9 mouse cellular contexts compared by ENCODE assay signal in genomic region chr15:97765090-97765794, GRCm38 (mm10). TPM values are rescaled to one million over a fixed set of nuclear protein-coding genes. Genes with fewer than 3 reads are reported as not detected.
DNase-seq lines count a peak whose midpoint lies in the region; ATAC-seq and TF ChIP-seq lines count a peak whose summit lies in the region.
"Had no signal": no experiment of that assay in that cellular context is flagged by ENCODE, and none has a peak within 500 bp of the region (broad histone marks: within the 10 kb centered on the region; RNA-seq: fewer than 3 reads in every experiment).

No protein-coding gene starts in this region.

- H3K4me3 ChIP-seq in left cerebral cortex, adult 2 months, result peak overlapping the region; percentile 42
- H3K4me3 ChIP-seq in heart, embryonic 12.5 days, result peak overlapping the region; percentile 51
- H3K4me3 ChIP-seq in limb, embryonic 10.5 days, result peak overlapping the region; percentile 58
- H3K4me3 ChIP-seq in neural tube, embryonic 15.5 days (replicated peaks), result peak overlapping the region; percentile 17; the same call in 1 of the 2 replicates

- H3K27ac ChIP-seq in left cerebral cortex, adult 2 months, result peak overlapping the region; percentile 78
- H3K27ac ChIP-seq in heart, embryonic 12.5 days (ENCODE audit: poor library complexity, severe bottlenecking), result no peak overlapping the region
- H3K27ac ChIP-seq in limb, embryonic 10.5 days, result peak overlapping the region; percentile 84; the same call in 1 of the 2 replicates
- H3K27ac ChIP-seq in neural tube, embryonic 15.5 days (replicated peaks), result peak overlapping the region; percentile 60; the same call in 1 of the 2 replicates
- H3K27ac ChIP-seq: liver, embryonic 13.5 days had no signal

- no peaks in the 10 kb centered on the region; the same call in 1 of the 2 replicates for H3K36me3 ChIP-seq in heart, embryonic 12.5 days
- no peaks in the 10 kb centered on the region for H3K36me3 ChIP-seq in limb, embryonic 10.5 days
- H3K36me3 ChIP-seq in neural tube, embryonic 15.5 days, result 0 out of 2 replicates have a peak, but pooled peaks cover 4% of the 10 kb centered on the region
- H3K36me3 ChIP-seq: liver, embryonic 13.5 days had no signal

- no peak for DNase-seq in left cerebral cortex, adult 2 months (ENCODE audit: extremely low spot score in 1 of 2, low spot score in 2 of 2)
- DNase-seq in left cerebral cortex, adult 9 months (ENCODE audit: low spot score in 2 of 2), result no peak
- no peak for DNase-seq in limb, embryonic 10.5 days (ENCODE audit: low spot score)
- DNase-seq in cerebellum, postnatal 10 days, result no peak
- DNase-seq in MN1 (ENCODE audit: low spot score), result no peak
- no peak for DNase-seq in thymus, postnatal 4 days
- DNase-seq: liver, embryonic 13.5 days had no signal

- intact Hi-C loops in left cerebral cortex, adult 2 months (cut with DNase I), result no loop called here

- peak overlapping the region; percentile 88 for H3K4me2 ChIP-seq in heart, embryonic 12.5 days
- H3K4me2 ChIP-seq in neural tube, embryonic 15.5 days, result peak overlapping the region; percentile 90

- no peak for ATAC-seq in heart, embryonic 12.5 days (ENCODE audit: insufficient number of reproducible peaks, low FRiP score)
- ATAC-seq in neural tube, embryonic 15.5 days (ENCODE audit: low FRiP score), result no peak

- 41% methylated on average over 13 of the region's 13 CpGs for WGBS in heart, embryonic 12.5 days
- 32% methylated on average over 13 of the region's 13 CpGs for WGBS in limb, embryonic 10.5 days
- 33% methylated on average over 13 of the region's 13 CpGs for WGBS in neural tube, embryonic 15.5 days

- H3K9me3 ChIP-seq in heart, embryonic 12.5 days (replicated peaks), result no peaks in the 10 kb centered on the region
- no peaks in the 10 kb centered on the region for H3K9me3 ChIP-seq in limb, embryonic 10.5 days (replicated peaks)
- H3K9me3 ChIP-seq in neural tube, embryonic 15.5 days (replicated peaks), result no peaks in the 10 kb centered on the region
- H3K9me3 ChIP-seq: liver, embryonic 13.5 days had no signal

- H3K4me1 ChIP-seq in heart, embryonic 12.5 days (replicated peaks), result peaks cover 50% of the 10 kb centered on the region
- peaks cover 78% of the 10 kb centered on the region for H3K4me1 ChIP-seq in limb, embryonic 10.5 days
- H3K4me1 ChIP-seq in neural tube, embryonic 15.5 days, result peaks cover 45% of the 10 kb centered on the region

- no peak for TF ChIP-seq CTCF in left cerebral cortex, adult 2 months (IDR thresholded peaks at IDR 0.05)

- 0 out of 2 replicates have a peak overlapping the region, but pooled peaks have one; percentile 72 for H3K9ac ChIP-seq in heart, embryonic 12.5 days
- no peak overlapping the region for H3K9ac ChIP-seq in neural tube, embryonic 15.5 days (replicated peaks)
- H3K9ac ChIP-seq: liver, embryonic 13.5 days had no signal

- peaks cover 16% of the 10 kb centered on the region for H3K27me3 ChIP-seq in heart, embryonic 12.5 days (replicated peaks)
- peaks cover 41% of the 10 kb centered on the region for H3K27me3 ChIP-seq in limb, embryonic 10.5 days (ENCODE audit: low read depth, poor library complexity, severe bottlenecking)
- H3K27me3 ChIP-seq in neural tube, embryonic 15.5 days (replicated peaks), result peaks cover 10% of the 10 kb centered on the region

RNA-seq across cellular contexts. Expression of gene Rapgef3, which starts 2.5 kb away (rescaled TPM):
- 10 to 100 TPM; 46.5 to 50.4 TPM for total RNA-seq in left cerebral cortex, adult 2 months (2021)
- 22.0 and 22.9 TPM in 2 replicates for polyA plus RNA-seq in heart, embryonic 12.5 days (2016; fragmentation: Nextera tagmentation; extraction: Ambion mirVana)
- 6.4 and 6.7 TPM in 2 replicates for polyA plus RNA-seq in limb, embryonic 10.5 days (2016; fragmentation: Nextera tagmentation; extraction: Ambion mirVana)
- 12.5 and 19.5 TPM in 2 replicates for polyA plus RNA-seq in neural tube, embryonic 15.5 days (2015; fragmentation: Nextera tagmentation; extraction: Ambion mirVana)

RNA-seq across cellular contexts. Expression of gene Slc48a1, which starts 13.1 kb away (rescaled TPM):
- 100 to 1,000 TPM; 157 to 161 TPM for total RNA-seq in left cerebral cortex, adult 2 months (2021)
- 52.9 and 55.0 TPM in 2 replicates for polyA plus RNA-seq in heart, embryonic 12.5 days (2016; fragmentation: Nextera tagmentation; extraction: Ambion mirVana)
- 17.0 and 23.5 TPM in 2 replicates for polyA plus RNA-seq in limb, embryonic 10.5 days (2016; fragmentation: Nextera tagmentation; extraction: Ambion mirVana)
- polyA plus RNA-seq in neural tube, embryonic 15.5 days (2015; fragmentation: Nextera tagmentation; extraction: Ambion mirVana), result 99.0 and 101 TPM in 2 replicates

RNA-seq across cellular contexts. Expression of gene Endou, which starts 34.1 kb away (rescaled TPM):
- total RNA-seq in left cerebral cortex, adult 2 months (2021), result 1 to 10 TPM; 2.8 to 4.7 TPM
- polyA plus RNA-seq in heart, embryonic 12.5 days (2016; fragmentation: Nextera tagmentation; extraction: Ambion mirVana), result 0.14 and 0.15 TPM in 2 replicates
- 0.16 and 0.26 TPM in 2 replicates for polyA plus RNA-seq in limb, embryonic 10.5 days (2016; fragmentation: Nextera tagmentation; extraction: Ambion mirVana)
- polyA plus RNA-seq in neural tube, embryonic 15.5 days (2015; fragmentation: Nextera tagmentation; extraction: Ambion mirVana), result 0.15 and 3.5 TPM in 2 replicates
- polyA plus RNA-seq: liver, embryonic 13.5 days had no signal

RNA-seq across cellular contexts. Expression of gene Rpap3, which starts 59.6 kb away (rescaled TPM):
- 10 to 100 TPM; 26.6 to 28.4 TPM for total RNA-seq in left cerebral cortex, adult 2 months (2021)
- 21.5 and 23.7 TPM in 2 replicates for polyA plus RNA-seq in heart, embryonic 12.5 days (2016; fragmentation: Nextera tagmentation; extraction: Ambion mirVana)
- 36.2 and 36.3 TPM in 2 replicates for polyA plus RNA-seq in limb, embryonic 10.5 days (2016; fragmentation: Nextera tagmentation; extraction: Ambion mirVana)
- polyA plus RNA-seq in neural tube, embryonic 15.5 days (2015; fragmentation: Nextera tagmentation; extraction: Ambion mirVana), result 30.5 and 31.3 TPM in 2 replicates
